ENCODE assay signal across 16 mouse cellular contexts in genomic region chr9:26742817-26743216, GRCm38 (mm10). TPM values are rescaled to one million over a fixed set of nuclear protein-coding genes. Genes with fewer than 3 reads are reported as not detected.
DNase-seq lines count a peak whose midpoint lies in the region; ATAC-seq and TF ChIP-seq lines count a peak whose summit lies in the region.
"Had no signal": no experiment of that assay in that cellular context is flagged by ENCODE, and none has a peak within 500 bp of the region (broad histone marks: within the 10 kb centered on the region; RNA-seq: fewer than 3 reads in every experiment).

No protein-coding gene starts in this region.

- H3K4me3 ChIP-seq in gastrocnemius, adult 2 months = no peak overlapping the region
- no peak overlapping the region for H3K4me3 ChIP-seq in hindbrain, embryonic 16.5 days (ENCODE audit: low read length)
- H3K4me3 ChIP-seq: heart, embryonic 10.5 days had no signal

- DNase-seq in gastrocnemius, postnatal 10 days = peak; percentile 55
- DNase-seq in gastrocnemius, adult 2 months = no peak
- DNase-seq in left cerebral cortex, adult 18-20 months (ENCODE audit: low spot score in 2 of 2) = peak; percentile 62 to 72
- DNase-seq in left cerebral cortex, adult 11 months (ENCODE audit: low spot score) = no peak
- peak; percentile 60 to 62 for DNase-seq in right cerebral cortex, adult 2 months (ENCODE audit: low spot score in 2 of 2)
- DNase-seq in thymus, postnatal 14 days = no peak
- no peak for DNase-seq in MN1 (ENCODE audit: low spot score)
- DNase-seq: cerebellum, adult 9-10 months; heart, postnatal 4 days; kidney, adult 9 months; lung, postnatal 36 days had no signal

- WGBS in hindbrain, embryonic 16.5 days = 70% methylated on average over 3 of the region's 3 CpGs

- peak; percentile 63 for ATAC-seq in hindbrain, embryonic 16.5 days
- ATAC-seq: activated CD4-positive, CD25-positive, alpha-beta regulatory T cell, adult 4 months had no signal

- H3K27me3 ChIP-seq in hindbrain, embryonic 16.5 days (replicated peaks; ENCODE audit: control insufficient read depth, insufficient read depth, low read length) = no peaks in the 10 kb centered on the region

- H3K9me3 ChIP-seq in hindbrain, embryonic 16.5 days (ENCODE audit: control insufficient read depth, low read length) = no peaks in the 10 kb centered on the region
- H3K9me3 ChIP-seq: heart, embryonic 10.5 days had no signal

- H3K27ac ChIP-seq in gastrocnemius, adult 2 months = no peak overlapping the region
- no peak overlapping the region for H3K27ac ChIP-seq in hindbrain, embryonic 16.5 days (ENCODE audit: low read depth, low read length)
- H3K27ac ChIP-seq: heart, embryonic 10.5 days; liver, embryonic 14.5 days had no signal

- H3K4me1 ChIP-seq in hindbrain, embryonic 16.5 days (ENCODE audit: control insufficient read depth, insufficient read depth, low read depth, low read length) = peaks cover 8% of the 10 kb centered on the region
- H3K4me1 ChIP-seq: heart, embryonic 10.5 days had no signal

- no peak overlapping the region for H3K9ac ChIP-seq in hindbrain, embryonic 16.5 days (ENCODE audit: low read depth, low read length)
- H3K9ac ChIP-seq: liver, embryonic 14.5 days had no signal

- intact Hi-C loops in gastrocnemius, adult 2 months (cut with DNase I) = no loop called here

- 0 out of 2 replicates have a peak, but pooled peaks cover 3% of the 10 kb centered on the region for H3K36me3 ChIP-seq in hindbrain, embryonic 16.5 days (ENCODE audit: control insufficient read depth, insufficient read depth, low read length)
- H3K36me3 ChIP-seq: heart, embryonic 10.5 days had no signal

- H3K4me2 ChIP-seq in hindbrain, embryonic 16.5 days (ENCODE audit: low read length) = no peak overlapping the region

- TF ChIP-seq CTCF in gastrocnemius, adult 2 months (IDR thresholded peaks at IDR 0.05) = no peak

RNA-seq across cellular contexts. Expression of gene B3gat1, which starts 9.3 kb away (rescaled TPM):
- 1 to 10 TPM; 6.0 to 7.0 TPM for total RNA-seq in gastrocnemius, postnatal 10 days (2021)
- 1 to 10 TPM in 1 of 2 experiments, under 1 TPM in 1; 0.14 to 3.3 TPM for total RNA-seq in gastrocnemius, adult 2 months (2021)
- total RNA-seq in left cerebral cortex, adult 18-20 months (2021) = 100 to 1,000 TPM; 199 to 207 TPM
- 32.6 and 45.4 TPM in 2 replicates for polyA plus RNA-seq in hindbrain, embryonic 16.5 days (2015; fragmentation: Nextera tagmentation; extraction: Ambion mirVana)
- total RNA-seq: heart, postnatal 4 days; monocyte, adult 5-6 weeks had no signal
- polyA plus RNA-seq: activated CD4-positive, CD25-positive, alpha-beta regulatory T cell, adult 4 months; heart, embryonic 10.5 days had no signal

Comparison
In these comparisons a context has a peak if more than half of its experiments do, and no peak if none do; other contexts are left out.
1. DNase-seq: peak in gastrocnemius, postnatal 10 days (single experiment), left cerebral cortex, adult 18-20 months (2 of 2) and right cerebral cortex, adult 2 months (2 of 2); none in gastrocnemius, adult 2 months (single experiment), left cerebral cortex, adult 11 months (single experiment), thymus, postnatal 14 days (single experiment) and MN1 (single experiment).
2. RNA of gene B3gat1, which starts 9.3 kb away (total RNA-seq): 199 to 207 TPM in left cerebral cortex, adult 18-20 months; 6.0 to 7.0 TPM in gastrocnemius, postnatal 10 days and 0.14 to 3.3 TPM in gastrocnemius, adult 2 months; every median in the first group is over 10 times any median in the second.